Mouse (Mus musculus) liver, adult 2 months (tissue): Measurements from ENCODE around the gene Fcgrt.

Experiments
- CTCF ChIP-seq: fragments of 200-500 bp; IDR thresholded peaks from 2 replicates; pipeline ENCODE4 v1.5.1; 2011; ENCODE audit warnings: low read depth, low read length, control low read depth
- POLR2A ChIP-seq: fragments of 200-500 bp; IDR thresholded peaks from 2 replicates; pipeline ENCODE4 v1.6.1; 2011; ENCODE audit warnings: low read length, control low read depth; ENCODE audit not compliant: insufficient read depth; ENCODE audit errors: extremely low read depth

- no peak for TF ChIP-seq CTCF
- no peak for TF ChIP-seq POLR2A
These were observed 14.7 kb upstream of the Fcgrt start for GRCm38 (mm10) chr7:45118336-45118735.
